Mouse (Mus musculus) myocyte (in vitro differentiated cells): ENCODE results near the gene Il19. TPM values are rescaled to one million over a fixed set of nuclear protein-coding genes. Genes with fewer than 3 reads are reported as not detected.

Experiments
- H3K27me3 ChIP-seq: one replicate; pipeline ENCODE4 v1.6.1; 2011; ENCODE audit not compliant: control insufficient read depth, insufficient read depth, insufficient read length
- H3K36me3 ChIP-seq: one replicate; pipeline ENCODE4 v1.6.1; 2011; ENCODE audit not compliant: control insufficient read depth, insufficient read depth
- H3K4me2 ChIP-seq: one replicate; pipeline ENCODE4 v1.6.1; 2011; ENCODE audit warnings: low read depth, control low read depth
- H3K4me3 ChIP-seq: one replicate; pipeline ENCODE4 v1.5.1; 2011; ENCODE audit warnings: mild to moderate bottlenecking, control low read depth, moderate library complexity
- H3K79me2 ChIP-seq: one replicate; pipeline ENCODE4 v1.6.1; 2011; ENCODE audit not compliant: control insufficient read depth, insufficient read depth
- H3ac ChIP-seq: one replicate; pipeline ENCODE4 v1.6.1; 2011; ENCODE audit not compliant: control insufficient read depth, insufficient read length
- CEBPB ChIP-seq: IDR thresholded peaks from 2 replicates; pipeline ENCODE4 v1.6.1; 2011; ENCODE audit warnings: mild to moderate bottlenecking, moderate library complexity; ENCODE audit not compliant: poor library complexity, insufficient read depth, severe bottlenecking
- E2F4 ChIP-seq: IDR thresholded peaks from one replicate; pipeline ENCODE4 v1.6.1; 2011; ENCODE audit warnings: mild to moderate bottlenecking, control low read depth, moderate library complexity; ENCODE audit not compliant: insufficient read depth
- MAX ChIP-seq: IDR thresholded peaks from one replicate; pipeline ENCODE4 v1.6.1; 2011; ENCODE audit warnings: low read depth, mild to moderate bottlenecking, control low read depth
- MYOD1 ChIP-seq, 3 experiments: IDR thresholded peaks; one replicate each; pipeline ENCODE4 v1.6.1; 2011; ENCODE audit warnings: control low read depth in 2 of 3, low read depth in 2 of 3, mild to moderate bottlenecking in 2 of 3, moderate library complexity in 1 of 3; ENCODE audit not compliant: insufficient read length in 2 of 3, control insufficient read depth in 1 of 3
- MYOG ChIP-seq, 3 experiments: IDR thresholded peaks; one replicate each; pipeline ENCODE4 v1.6.1; 2011; ENCODE audit warnings: control low read depth in 2 of 3, low read depth in 2 of 3, mild to moderate bottlenecking in 2 of 3; ENCODE audit not compliant: insufficient read length in 2 of 3, control insufficient read depth in 1 of 3, insufficient read depth in 1 of 3
- POLR2A ChIP-seq: IDR thresholded peaks from one replicate; pipeline ENCODE4 v1.6.1; 2011; ENCODE audit warnings: low read depth, mild to moderate bottlenecking, control low read depth, moderate library complexity; ENCODE audit not compliant: insufficient read length
- POLR2AphosphoS2 ChIP-seq: IDR thresholded peaks from one replicate; pipeline ENCODE4 v1.6.1; 2011; ENCODE audit warnings: low read depth, control low read depth; ENCODE audit not compliant: insufficient read length
- REST ChIP-seq: IDR thresholded peaks from one replicate; pipeline ENCODE4 v1.6.1; 2011; ENCODE audit warnings: mild to moderate bottlenecking, control low read depth, moderate library complexity; ENCODE audit not compliant: insufficient read depth, insufficient read length
- SRF ChIP-seq: IDR thresholded peaks from one replicate; pipeline ENCODE4 v1.6.1; 2011; ENCODE audit warnings: low read depth; ENCODE audit not compliant: control insufficient read depth, insufficient read length
- TCF12 ChIP-seq: IDR thresholded peaks from one replicate; pipeline ENCODE4 v1.6.1; 2011; ENCODE audit warnings: mild to moderate bottlenecking, control low read depth; ENCODE audit not compliant: poor library complexity, insufficient read depth, severe bottlenecking
- TCF3 ChIP-seq: IDR thresholded peaks from one replicate; pipeline ENCODE4 v1.6.1; 2011; ENCODE audit warnings: low read depth, control low read depth; ENCODE audit not compliant: insufficient read length
- USF1 ChIP-seq: IDR thresholded peaks from one replicate; pipeline ENCODE4 v1.6.1; 2011; ENCODE audit warnings: low read depth, mild to moderate bottlenecking, control low read depth, moderate library complexity
- polyA plus RNA-seq: library from polyadenylated mRNA; unstranded; fragments of >200 nt; fragmentation: generic; extraction: Trizol; gene quantifications from one replicate; pipeline ENCODE4 v1.2.1, GENCODE M21; 2012; ENCODE audit warnings: missing spikeins

The Il19 gene
- polyA plus RNA-seq, 1 experiment = 0.11 TPM

GRCm38 (mm10) chr1:130902505-130902904 is 37.4 kb downstream of the Il19 start:
- TF ChIP-seq SRF (no peak), POLR2AphosphoS2 (no peak)
- Histone ChIP-seq H3ac (no peak overlapping the region), H3K4me3 (no peak overlapping the region), H3K36me3 (no peaks in the 10 kb centered on the region), H3K4me2 (no peak overlapping the region), H3K27me3 (no peaks in the 10 kb centered on the region), H3K79me2 (no peaks in the 10 kb centered on the region)

- TF ChIP-seq SRF (no peak), TCF12 (no peak), REST (no peak), MYOG (IDR thresholded peaks at IDR 0.05; ENCODE audit: control insufficient read depth in 1 of 3, insufficient read depth in 1 of 3, insufficient read length in 2 of 3, low read depth in 2 of 3) (no peak), USF1 (no peak)
- Histone ChIP-seq H3K4me3 (no peak overlapping the region), H3K4me2 (no peak overlapping the region), H3ac (no peak overlapping the region), H3K79me2 (no peaks in the 10 kb centered on the region), H3K36me3 (no peaks in the 10 kb centered on the region), H3K27me3 (no peaks in the 10 kb centered on the region)
These were observed 45.4 kb downstream of the Il19 start for GRCm38 (mm10) chr1:130894468-130894867.

DNA sequence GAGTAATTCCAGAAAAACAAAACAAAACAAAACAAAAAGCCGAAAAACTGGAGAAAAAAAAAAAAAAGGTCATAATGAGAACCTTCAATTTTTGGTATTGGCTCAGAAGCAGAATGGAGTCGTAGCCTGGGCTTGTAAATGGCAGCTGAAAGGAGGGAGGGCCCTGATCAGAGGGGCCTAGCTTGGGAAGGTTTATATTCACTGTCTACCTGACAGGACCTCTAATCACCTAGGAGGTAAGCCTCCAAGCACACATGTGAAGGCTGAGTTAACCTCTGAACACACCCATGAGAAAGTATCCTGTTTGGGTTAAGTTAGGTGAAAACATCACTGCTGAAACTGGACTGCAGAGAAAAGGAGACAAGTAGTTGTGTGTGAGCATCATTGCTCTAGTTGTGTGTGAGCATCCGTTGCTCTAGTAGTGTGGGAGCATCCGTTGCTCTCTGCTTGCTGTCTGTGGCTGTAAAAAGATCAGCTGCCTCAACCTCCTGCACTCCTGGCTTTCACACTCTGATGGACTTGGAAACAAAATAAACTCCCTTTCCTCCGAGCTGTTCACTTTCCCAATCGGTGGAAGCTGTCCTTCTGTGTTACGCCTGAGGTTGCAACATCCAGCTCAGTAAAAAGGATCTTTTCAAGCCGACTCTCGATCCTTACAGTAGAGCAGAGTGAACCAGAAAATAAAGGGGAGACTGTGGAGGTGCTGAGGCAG is 46.4 kb downstream of the Il19 start:
- H3K79me2 ChIP-seq = no peaks in the 10 kb centered on the region
- H3K4me3 ChIP-seq = no peak overlapping the region
- H3ac ChIP-seq = no peak overlapping the region
- no peaks in the 10 kb centered on the region for H3K36me3 ChIP-seq
- no peak overlapping the region for H3K4me2 ChIP-seq
- TF ChIP-seq REST (no peak), USF1 (no peak), SRF (no peak), CEBPB (no peak), MYOD1 (IDR thresholded peaks at IDR 0.05; ENCODE audit: control insufficient read depth in 1 of 3, insufficient read length in 2 of 3, low read depth in 2 of 3) (no peak), E2F4 (no peak), TCF12 (no peak), MAX (no peak), POLR2AphosphoS2 (no peak), TCF3 (no peak), POLR2A (no peak), MYOG (IDR thresholded peaks at IDR 0.05; ENCODE audit: control insufficient read depth in 1 of 3, insufficient read depth in 1 of 3, insufficient read length in 2 of 3, low read depth in 2 of 3) (no peak)
- H3K27me3 ChIP-seq = no peaks in the 10 kb centered on the region

- Histone ChIP-seq H3K4me3 (no peak overlapping the region), H3ac (no peak overlapping the region)
These were observed 47.5 kb downstream of the Il19 start for GRCm38 (mm10) chr1:130892446-130892845.

DNA sequence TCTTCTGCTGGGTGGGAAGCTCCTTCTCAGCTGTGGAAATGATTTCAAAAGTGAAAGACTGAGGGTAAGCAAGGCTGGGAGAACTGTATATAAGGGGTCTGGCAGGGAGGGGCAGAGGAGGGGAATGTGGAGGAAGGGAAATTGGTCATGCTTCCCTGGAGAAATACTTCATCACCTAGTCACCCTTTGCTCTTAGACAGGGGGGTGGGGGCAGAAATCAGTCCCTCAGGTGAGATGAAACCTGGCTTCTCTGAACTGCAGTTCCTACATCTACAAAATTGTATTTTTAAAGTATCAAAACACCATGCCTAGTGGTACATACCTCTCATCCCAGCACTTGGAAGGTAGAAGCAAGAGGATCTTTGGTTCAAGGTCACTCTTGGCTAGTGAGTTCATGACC is 52.6 kb downstream of the Il19 start, which contains the start of gene Il24:
Gene Il24 (minus strand): TSS at position 101 of the 400 bp plus-strand sequence.
- Histone ChIP-seq H3K79me2 (no peaks in the 10 kb centered on the region), H3K4me2 (no peak within 1 kb of the TSS), H3ac (no peak within 1 kb of the TSS), H3K4me3 (no peak within 1 kb of the TSS), H3K36me3 (no peaks in the 10 kb centered on the region), H3K27me3 (no peaks in the 10 kb centered on the region)
- no peak for TF ChIP-seq REST
- TF ChIP-seq MYOG (IDR thresholded peaks at IDR 0.05; ENCODE audit: control insufficient read depth in 1 of 3, insufficient read depth in 1 of 3, insufficient read length in 2 of 3, low read depth in 2 of 3) = no peak
- no peak for TF ChIP-seq E2F4
- no peak for TF ChIP-seq USF1
- TF ChIP-seq TCF12 = no peak
- TF ChIP-seq CEBPB = no peak
- TF ChIP-seq SRF = no peak
- no peak for TF ChIP-seq TCF3
- TF ChIP-seq POLR2AphosphoS2 = no peak
- no peak for TF ChIP-seq MYOD1 (IDR thresholded peaks at IDR 0.05; ENCODE audit: control insufficient read depth in 1 of 3, insufficient read length in 2 of 3, low read depth in 2 of 3)
- TF ChIP-seq POLR2A = no peak
- TF ChIP-seq MAX = no peak

More at GRCm38 (mm10) chr1:130892446-130892845, 47.5 kb downstream of the Il19 start:
- H3K79me2 ChIP-seq = no peaks in the 10 kb centered on the region
- no peak overlapping the region for H3K4me2 ChIP-seq
- H3K27me3 ChIP-seq = no peaks in the 10 kb centered on the region
- TF ChIP-seq TCF12 (no peak), POLR2A (no peak), TCF3 (no peak), REST (no peak), E2F4 (no peak), SRF (no peak)
- no peaks in the 10 kb centered on the region for H3K36me3 ChIP-seq
